9 mouse cellular contexts compared by ENCODE assay signal in genomic region chr11:106486042-106486865, GRCm38 (mm10). TPM values are rescaled to one million over a fixed set of nuclear protein-coding genes. Genes with fewer than 3 reads are reported as not detected.
A peak's percentile ranks its signal among the peaks of the same experiment; 100 is the strongest.
DNase-seq lines count a peak whose midpoint lies in the region; ATAC-seq and TF ChIP-seq lines count a peak whose summit lies in the region.
"Had no signal": no experiment of that assay in that cellular context is flagged by ENCODE, and none has a peak within 500 bp of the region (broad histone marks: within the 10 kb centered on the region; RNA-seq: fewer than 3 reads in every experiment).

No protein-coding gene starts in this region.

- no peaks in the 10 kb centered on the region for H3K27me3 ChIP-seq in heart, embryonic 12.5 days (replicated peaks)
- no peaks in the 10 kb centered on the region for H3K27me3 ChIP-seq in G1E (ENCODE audit: insufficient read depth, low read length)
- no peaks in the 10 kb centered on the region for H3K27me3 ChIP-seq in forebrain, postnatal 0 days (ENCODE audit: insufficient read depth, low read length)
- H3K27me3 ChIP-seq: Patski had no signal

- H3K4me1 ChIP-seq in heart, embryonic 12.5 days (replicated peaks), result peaks cover 9% of the 10 kb centered on the region
- peaks cover 53% of the 10 kb centered on the region for H3K4me1 ChIP-seq in G1E (ENCODE audit: insufficient read depth, low read depth, low read length)
- H3K4me1 ChIP-seq in forebrain, postnatal 0 days (ENCODE audit: insufficient read depth), result peaks cover 7% of the 10 kb centered on the region; the same call in 1 of the 2 replicates

- H3K79me2 ChIP-seq in macrophage (ENCODE audit: inconsistent target), result peaks cover 58% of the 10 kb centered on the region

- 31% methylated on average over 16 of the region's 16 CpGs for WGBS in heart, embryonic 12.5 days
- whole genome bisulfite sequencing in forebrain, postnatal 0 days, result 44% methylated on average over 16 of the region's 16 CpGs
- WGBS in macrophage (ENCODE audit: missing documents), result 3% methylated on average over 16 of the region's 16 CpGs

- DNase-seq in heart, adult 9 months (ENCODE audit: low spot score in 2 of 2), result no peak
- DNase-seq in G1E (ENCODE audit: low spot score), result no peak
- no peak for DNase-seq in forebrain, postnatal 0 days
- DNase-seq in thymus, adult 18-20 months, result no peak
- no peak for DNase-seq in left cerebral cortex, postnatal 4 days

- H3K9ac ChIP-seq in heart, embryonic 12.5 days, result peak overlapping the region; percentile 91; the same call in 1 of the 2 replicates
- H3K9ac ChIP-seq in forebrain, postnatal 0 days, result peak overlapping the region; percentile 76; the same call in 1 of the 2 replicates

- H3K27ac ChIP-seq in heart, embryonic 12.5 days (ENCODE audit: poor library complexity, severe bottlenecking), result no peak overlapping the region
- no peak overlapping the region for H3K27ac ChIP-seq in forebrain, postnatal 0 days (ENCODE audit: low read depth, low read length)
- peak overlapping the region; percentile 51 for H3K27ac ChIP-seq in macrophage

- no peak for ATAC-seq in heart, embryonic 12.5 days (ENCODE audit: insufficient number of reproducible peaks, low FRiP score)
- ATAC-seq in G1E (ENCODE audit: extremely low read depth, insufficient number of reproducible peaks, low FRiP score, poor library complexity, severe bottlenecking), result no peak
- ATAC-seq in forebrain, postnatal 0 days, result no peak
- ATAC-seq in monocyte, adult 5-6 weeks (replicated peaks; ENCODE audit: insufficient number of reproducible peaks, low FRiP score, low TSS enrichment, poor library complexity, severe bottlenecking), result no peak

- peak overlapping the region; percentile 82 for H3K4me3 ChIP-seq in heart, embryonic 12.5 days
- peak overlapping the region; percentile 90 for H3K4me3 ChIP-seq in G1E (ENCODE audit: low read depth, low read length)
- peak overlapping the region; percentile 94 for H3K4me3 ChIP-seq in forebrain, postnatal 0 days (ENCODE audit: low read depth, low read length)
- peak overlapping the region; percentile 58 for H3K4me3 ChIP-seq in macrophage (ENCODE audit: inconsistent target)

- peak overlapping the region; percentile 88 for H3K4me2 ChIP-seq in heart, embryonic 12.5 days
- peak overlapping the region; percentile 86 for H3K4me2 ChIP-seq in forebrain, postnatal 0 days (ENCODE audit: low read depth)

- no peaks in the 10 kb centered on the region for H3K36me3 ChIP-seq in heart, embryonic 12.5 days
- H3K36me3 ChIP-seq in G1E (replicated peaks) (peaks cover 10% of the 10 kb centered on the region), macrophage (ENCODE audit: inconsistent target) (no peaks in the 10 kb centered on the region)
- no peaks in the 10 kb centered on the region for H3K36me3 ChIP-seq in forebrain, postnatal 0 days (ENCODE audit: insufficient read depth)

- TF ChIP-seq CTCF in G1E (IDR thresholded peaks at IDR 0.05; ENCODE audit: low read depth, low read length), result no peak
- no peak for TF ChIP-seq CTCF in forebrain, postnatal 0 days (IDR thresholded peaks at IDR 0.05; ENCODE audit: low read depth)

- intact Hi-C loops in left cerebral cortex, postnatal 4 days (cut with DNase I), result loop anchor here (2.0 kb wide), 1 partner anchor 67 kb away; no protein-coding TSS in a partner anchor

- no peaks in the 10 kb centered on the region for H3K9me3 ChIP-seq in heart, embryonic 12.5 days (replicated peaks)
- no peaks in the 10 kb centered on the region for H3K9me3 ChIP-seq in G1E (replicated peaks)
- no peaks in the 10 kb centered on the region for H3K9me3 ChIP-seq in forebrain, postnatal 0 days (ENCODE audit: low read length)

RNA-seq across cellular contexts. Expression of gene Ern1, which starts 1.4 kb away (rescaled TPM):
- polyA plus RNA-seq in heart, embryonic 12.5 days (2016; fragmentation: Nextera tagmentation; extraction: Ambion mirVana), result 5.7 and 6.9 TPM in 2 replicates
- total RNA-seq in G1E (2014; fragmentation: Nextera tagmentation) (44.5 and 47.7 TPM in 2 replicates), G1E (2017) (11.5 and 14.9 TPM in 2 replicates)
- polyA plus RNA-seq in G1E (2012) (10.9 and 11.0 TPM in 2 replicates), macrophage (2018) (17.0 to 28.6 TPM (median 18.0 TPM) in 3 replicates)
- 4.9 and 8.4 TPM in 2 replicates for total RNA-seq in forebrain, postnatal 0 days (2014; rRNA removed)
- 0.65 and 1.7 TPM in 2 replicates for polyA plus RNA-seq in forebrain, postnatal 0 days (2015; fragmentation: Nextera tagmentation; extraction: Ambion mirVana)
- 100 to 1,000 TPM; 107 to 506 (median 204) TPM for total RNA-seq in macrophage (2018; cell fraction: chromatin; rRNA removed)
- 10 to 100 TPM; 25.3 to 66.2 (median 31.2) TPM for total RNA-seq in macrophage (2018; cell fraction: cytosol; rRNA removed)
- 100 to 1,000 TPM in 24 of 26 experiments, 10 to 100 TPM in 2; 74.2 to 310 (median 147) TPM for total RNA-seq in macrophage (2018; cell fraction: nucleus; rRNA removed)
- total RNA-seq in monocyte, adult 5-6 weeks (2017), result 27.8 to 71.5 TPM (median 30.5 TPM) in 3 replicates
- total RNA-seq in left cerebral cortex, postnatal 4 days (2021), result 10 to 100 TPM; 10.7 to 12.9 TPM
